In the genomic region with DNA sequence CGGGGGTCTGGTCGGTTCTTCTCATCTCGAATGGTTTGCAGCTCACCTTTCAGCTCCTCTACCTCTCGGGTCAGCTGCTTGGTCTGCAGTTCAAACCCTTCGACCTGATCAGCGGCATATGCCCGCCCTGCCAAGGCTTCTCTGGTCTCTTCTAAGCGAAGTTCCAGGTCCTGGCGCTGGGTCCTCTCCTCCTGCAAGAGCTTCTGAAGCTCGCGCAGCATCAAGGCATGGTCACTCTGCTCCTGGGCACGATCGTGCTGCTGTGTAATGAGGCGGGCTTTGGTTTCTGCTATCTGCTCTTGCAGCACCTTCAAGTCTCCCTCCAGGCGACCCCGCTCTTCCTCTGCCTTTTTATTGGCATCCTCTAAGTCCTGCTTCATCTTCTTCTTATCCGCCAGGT, we compare ENCODE assay signal across 8 mouse cellular contexts. TPM values are rescaled to one million over a fixed set of nuclear protein-coding genes. Genes with fewer than 3 reads are reported as not detected.
DNase-seq lines count a peak whose midpoint lies in the region; ATAC-seq and TF ChIP-seq lines count a peak whose summit lies in the region.

No protein-coding gene starts in this region.

- H3K4me2 ChIP-seq in neural tube, embryonic 11.5 days (ENCODE audit: low read depth): peak overlapping the region; percentile 95
- H3K4me2 ChIP-seq in limb, embryonic 11.5 days (ENCODE audit: low read depth, severe bottlenecking): peak overlapping the region; percentile 92

- H3K27me3 ChIP-seq in neural tube, embryonic 11.5 days (ENCODE audit: control insufficient read depth, insufficient read depth, low read length): no peaks in the 10 kb centered on the region
- no peaks in the 10 kb centered on the region for H3K27me3 ChIP-seq in limb, embryonic 11.5 days (ENCODE audit: control insufficient read depth, insufficient read depth, low read length)
- no peaks in the 10 kb centered on the region for H3K27me3 ChIP-seq in small intestine, adult 2 months (ENCODE audit: control insufficient read depth, insufficient read depth, low read length)

- no peak for ATAC-seq in neural tube, embryonic 11.5 days (ENCODE audit: insufficient read depth, low FRiP score, low TSS enrichment)
- ATAC-seq in limb, embryonic 11.5 days (ENCODE audit: insufficient number of reproducible peaks, low FRiP score, low TSS enrichment, low read depth): no peak
- ATAC-seq in monocyte, adult 5-6 weeks (replicated peaks; ENCODE audit: insufficient number of reproducible peaks, low FRiP score, low TSS enrichment, poor library complexity, severe bottlenecking): no peak

- peaks cover 16% of the 10 kb centered on the region for H3K4me1 ChIP-seq in neural tube, embryonic 11.5 days (ENCODE audit: control insufficient read depth, insufficient read depth, low read length)
- peaks cover 9% of the 10 kb centered on the region for H3K4me1 ChIP-seq in limb, embryonic 11.5 days (ENCODE audit: control insufficient read depth, insufficient read depth, low read length)
- peaks cover 22% of the 10 kb centered on the region for H3K4me1 ChIP-seq in small intestine, adult 2 months (ENCODE audit: control insufficient read depth, insufficient read depth, insufficient read length, low read length)

- peak overlapping the region; percentile 90; the same call in 1 of the 2 replicates for H3K4me3 ChIP-seq in neural tube, embryonic 11.5 days (ENCODE audit: low read depth, low read length)
- H3K4me3 ChIP-seq in limb, embryonic 11.5 days (ENCODE audit: low read depth, low read length): peak overlapping the region; percentile 84
- peak overlapping the region; percentile 69 for H3K4me3 ChIP-seq in small intestine, adult 2 months (ENCODE audit: low read depth, low read length)

- H3K36me3 ChIP-seq in neural tube, embryonic 11.5 days (ENCODE audit: control insufficient read depth, insufficient read depth, low read length): peaks cover 9% of the 10 kb centered on the region
- peaks cover 11% of the 10 kb centered on the region; the same call in 1 of the 2 replicates for H3K36me3 ChIP-seq in limb, embryonic 11.5 days (ENCODE audit: control insufficient read depth, insufficient read depth, low read length)
- peaks cover 28% of the 10 kb centered on the region for H3K36me3 ChIP-seq in small intestine, adult 2 months (ENCODE audit: control insufficient read depth, insufficient read depth, low read length)

- no peak for TF ChIP-seq CTCF in small intestine, adult 2 months (IDR thresholded peaks at IDR 0.05; ENCODE audit: extremely low read depth, insufficient read length, insufficient replicate concordance, low read depth, low read length)

- no peak overlapping the region for H3K27ac ChIP-seq in neural tube, embryonic 11.5 days (ENCODE audit: low read depth, low read length)
- H3K27ac ChIP-seq in limb, embryonic 11.5 days (replicated peaks; ENCODE audit: low read depth, low read length): no peak overlapping the region
- H3K27ac ChIP-seq in small intestine, adult 2 months (ENCODE audit: insufficient read depth, low read depth, low read length): no peak overlapping the region

- no peak for TF ChIP-seq POLR2A in small intestine, adult 2 months (IDR thresholded peaks at IDR 0.05; ENCODE audit: low read depth, low read length)

- 85% methylated on average over 17 of the region's 17 CpGs for WGBS in neural tube, embryonic 11.5 days
- WGBS in limb, embryonic 11.5 days: 79% methylated on average over 17 of the region's 17 CpGs
- 64% methylated on average over 17 of the region's 17 CpGs for WGBS in small intestine, adult 2 months

- H3K9ac ChIP-seq in neural tube, embryonic 11.5 days (ENCODE audit: low read length): no peak overlapping the region; the same call in 1 of the 2 replicates
- H3K9ac ChIP-seq in limb, embryonic 11.5 days (ENCODE audit: low read length): peak overlapping the region; percentile 72; the same call in 1 of the 2 replicates

- H3K9me3 ChIP-seq in neural tube, embryonic 11.5 days (ENCODE audit: control insufficient read depth, low read length): no peaks in the 10 kb centered on the region
- no peaks in the 10 kb centered on the region for H3K9me3 ChIP-seq in limb, embryonic 11.5 days (ENCODE audit: control insufficient read depth, low read length)

- DNase-seq in cerebellum, postnatal 10 days: peak; percentile 15 to 27
- no peak for DNase-seq in cerebellum, postnatal 14 days
- no peak for DNase-seq in neural tube, embryonic 11.5 days (ENCODE audit: low spot score)
- no peak for DNase-seq in neural tube, embryonic 10.5 days (ENCODE audit: extremely low spot score, low spot score)
- no peak for DNase-seq in limb, embryonic 11.5 days (ENCODE audit: low spot score)
- DNase-seq in gastrocnemius, postnatal 10 days: no peak

RNA-seq across cellular contexts. Expression of gene Arf5, which starts 3.0 kb away (rescaled TPM):
- 323 and 364 TPM in 2 replicates for polyA plus RNA-seq in neural tube, embryonic 11.5 days (2014; fragmentation: Nextera tagmentation; extraction: Ambion mirVana)
- 302 and 320 TPM in 2 replicates for polyA plus RNA-seq in limb, embryonic 11.5 days (2014; fragmentation: Nextera tagmentation; extraction: Ambion mirVana)
- polyA plus RNA-seq in small intestine, adult 2 months (2012; rRNA removed): 564 and 1,346 TPM in 2 replicates
- total RNA-seq in gastrocnemius, postnatal 10 days (2021): 100 to 1,000 TPM; 116 to 124 TPM
- total RNA-seq in monocyte, adult 5-6 weeks (2017): 29.5 to 45.0 TPM (median 41.6 TPM) in 3 replicates

RNA-seq across cellular contexts. Expression of gene Fscn3, which starts 7.2 kb away (rescaled TPM):
- polyA plus RNA-seq in neural tube, embryonic 11.5 days (2014; fragmentation: Nextera tagmentation; extraction: Ambion mirVana): 0.16 TPM in 1 of 2 replicates, not detected in the other
- not detected in 2 replicates for polyA plus RNA-seq in limb, embryonic 11.5 days (2014; fragmentation: Nextera tagmentation; extraction: Ambion mirVana)
- polyA plus RNA-seq in small intestine, adult 2 months (2012; rRNA removed): 0.41 TPM in 1 of 2 replicates, not detected in the other
- total RNA-seq in gastrocnemius, postnatal 10 days (2021): not detected
- not detected in 3 replicates for total RNA-seq in monocyte, adult 5-6 weeks (2017)

RNA-seq across cellular contexts. Expression of gene Gcc1, which starts 7.8 kb away (rescaled TPM):
- 8.2 and 8.8 TPM in 2 replicates for polyA plus RNA-seq in neural tube, embryonic 11.5 days (2014; fragmentation: Nextera tagmentation; extraction: Ambion mirVana)
- 7.3 and 8.0 TPM in 2 replicates for polyA plus RNA-seq in limb, embryonic 11.5 days (2014; fragmentation: Nextera tagmentation; extraction: Ambion mirVana)
- 5.6 and 6.3 TPM in 2 replicates for polyA plus RNA-seq in small intestine, adult 2 months (2012; rRNA removed)
- 1 to 10 TPM; 5.7 to 7.9 TPM for total RNA-seq in gastrocnemius, postnatal 10 days (2021)
- total RNA-seq in monocyte, adult 5-6 weeks (2017): 19.5 to 31.0 TPM (median 23.3 TPM) in 3 replicates

RNA-seq across cellular contexts. Expression of gene Zfp800, which starts 22.6 kb away (rescaled TPM):
- polyA plus RNA-seq in neural tube, embryonic 11.5 days (2014; fragmentation: Nextera tagmentation; extraction: Ambion mirVana): 20.9 and 23.2 TPM in 2 replicates
- polyA plus RNA-seq in limb, embryonic 11.5 days (2014; fragmentation: Nextera tagmentation; extraction: Ambion mirVana): 12.5 and 14.6 TPM in 2 replicates
- 2.1 and 3.1 TPM in 2 replicates for polyA plus RNA-seq in small intestine, adult 2 months (2012; rRNA removed)
- total RNA-seq in gastrocnemius, postnatal 10 days (2021): 10 to 100 TPM in 1 of 2 experiments, 1 to 10 TPM in 1; 7.9 to 12.4 TPM
- total RNA-seq in monocyte, adult 5-6 weeks (2017): 56.7 to 59.9 TPM (median 59.8 TPM) in 3 replicates

RNA-seq across cellular contexts. Expression of gene Pax4, which starts 28.8 kb away (rescaled TPM):
- polyA plus RNA-seq in neural tube, embryonic 11.5 days (2014; fragmentation: Nextera tagmentation; extraction: Ambion mirVana): not detected in 2 replicates
- polyA plus RNA-seq in limb, embryonic 11.5 days (2014; fragmentation: Nextera tagmentation; extraction: Ambion mirVana): not detected in 2 replicates
- polyA plus RNA-seq in small intestine, adult 2 months (2012; rRNA removed): 0.39 and 0.69 TPM in 2 replicates
- not detected for total RNA-seq in gastrocnemius, postnatal 10 days (2021)
- not detected in 3 replicates for total RNA-seq in monocyte, adult 5-6 weeks (2017)

Comparison
In these comparisons a context has a peak if more than half of its experiments do, and no peak if none do; other contexts are left out.
1. DNase-seq: peak in cerebellum, postnatal 10 days (2 of 2); none in cerebellum, postnatal 14 days (0 of 2), neural tube, embryonic 11.5 days (single experiment), neural tube, embryonic 10.5 days (single experiment), limb, embryonic 11.5 days (single experiment) and gastrocnemius, postnatal 10 days (single experiment).
2. Peak in every context shown above with its lines, with median percentiles within 50 percentile points of each other: H3K4me3 ChIP-seq.